Mouse (Mus musculus) spleen, postnatal 10 days (tissue): ENCODE data around the gene Fmnl2.

Experiments
- DNase-seq, 2 experiments: peaks; one replicate each; pipeline ENCODE4 v3.0.0; 2021 to 2022; ENCODE audit warnings: low spot score in 2 of 2

The Fmnl2 gene

GRCm38 (mm10) chr2:53105408-53105807 lies 247.7 kb downstream of the Fmnl2 start:
- no peak for DNase-seq

GRCm38 (mm10) chr2:53106056-53106455 lies 248.4 kb downstream of the Fmnl2 start:
- no peak for DNase-seq

GRCm38 (mm10) chr2:53106472-53106871 lies 248.8 kb downstream of the Fmnl2 start:
- no peak for DNase-seq

GRCm38 (mm10) chr2:53108547-53108946 lies 250.9 kb downstream of the Fmnl2 start:
- no peak for DNase-seq

DNA sequence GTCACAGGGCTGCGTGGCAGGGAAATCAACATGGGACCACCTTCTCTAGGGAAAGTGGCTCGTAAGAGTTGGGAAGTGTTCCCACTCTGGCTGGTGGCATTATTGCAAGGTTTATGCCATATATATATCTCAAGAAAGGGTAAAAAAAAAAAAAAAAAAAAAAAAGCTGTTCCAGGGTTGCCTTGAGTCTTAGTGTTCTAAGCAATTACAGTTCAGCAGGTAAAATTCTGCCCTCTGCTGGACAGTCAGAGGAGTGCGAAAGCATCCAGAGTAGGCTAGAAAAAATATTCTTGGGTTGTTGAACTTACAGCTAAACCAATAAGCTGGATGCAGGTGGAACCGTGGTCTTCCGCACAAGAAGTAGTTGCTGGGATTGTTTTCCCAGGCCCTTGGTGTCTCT lies 264.1 kb downstream of the Fmnl2 start:
- DNase-seq: peak; percentile 8 to 47

GRCm38 (mm10) chr2:53125998-53126397 lies 268.3 kb downstream of the Fmnl2 start:
- DNase-seq: peak in 1 of 2 experiments; percentile 21

DNA sequence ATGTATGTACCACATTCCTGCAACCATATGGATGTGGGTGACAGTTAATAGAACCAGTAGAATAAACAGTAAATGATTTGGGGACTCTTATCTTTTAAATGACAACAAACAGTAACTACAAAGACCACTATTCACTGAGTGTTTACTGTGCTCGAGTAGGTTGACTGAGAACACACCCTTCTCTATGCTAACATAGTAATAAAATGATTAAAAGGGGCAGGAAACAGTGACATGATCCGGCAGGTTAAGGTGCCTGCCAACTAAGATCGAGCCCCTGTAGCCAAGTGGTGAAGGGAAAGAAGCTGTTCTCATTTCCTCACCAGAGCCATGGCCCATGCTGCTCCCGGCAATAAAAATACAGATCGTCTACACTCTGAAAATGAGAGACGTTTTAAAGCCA lies 271.4 kb downstream of the Fmnl2 start:
- no peak for DNase-seq

- no peak for DNase-seq
Observed at GRCm38 (mm10) chr2:53131567-53131966, 273.9 kb downstream of the Fmnl2 start.

- no peak for DNase-seq
Observed at GRCm38 (mm10) chr2:53146852-53147251, 289.2 kb downstream of the Fmnl2 start.

DNA sequence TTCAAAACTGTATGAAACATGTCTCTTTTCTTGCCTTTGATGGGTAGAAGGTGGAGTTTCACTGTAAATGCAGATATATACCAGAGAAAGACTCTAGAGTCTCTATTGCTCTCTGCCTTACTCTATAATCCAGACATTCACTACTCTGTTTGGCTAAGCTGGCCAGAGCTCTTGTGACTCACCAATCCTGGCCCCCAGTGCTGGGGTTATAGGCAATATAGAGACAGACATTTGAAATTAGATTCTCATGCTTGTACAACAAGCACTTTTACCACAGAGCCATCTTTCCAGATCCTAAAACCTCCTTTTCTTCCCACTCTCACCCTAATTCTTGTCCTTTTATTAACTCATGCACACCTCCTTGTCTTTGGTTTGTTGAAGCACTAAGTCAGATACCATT lies 316.3 kb downstream of the Fmnl2 start:
- no peak for DNase-seq

- DNase-seq: no peak
Observed at GRCm38 (mm10) chr2:53178966-53179365, 321.3 kb downstream of the Fmnl2 start.

- DNase-seq: no peak
Observed at GRCm38 (mm10) chr2:53179876-53180275, 322.2 kb downstream of the Fmnl2 start.
